Mouse (Mus musculus): ENCODE results near the gene Wdr53. TPM values are rescaled to one million over a fixed set of nuclear protein-coding genes. Genes with fewer than 3 reads are reported as not detected.
"Not testable (repeated sequence)": the region's sequence is repeated elsewhere in the genome, so short reads cannot be mapped to it uniquely, and the experiment has no call there.

The Wdr53 gene
- polyA plus RNA-seq, 1 experiment from 2014 or later: 16.3 TPM

DNA sequence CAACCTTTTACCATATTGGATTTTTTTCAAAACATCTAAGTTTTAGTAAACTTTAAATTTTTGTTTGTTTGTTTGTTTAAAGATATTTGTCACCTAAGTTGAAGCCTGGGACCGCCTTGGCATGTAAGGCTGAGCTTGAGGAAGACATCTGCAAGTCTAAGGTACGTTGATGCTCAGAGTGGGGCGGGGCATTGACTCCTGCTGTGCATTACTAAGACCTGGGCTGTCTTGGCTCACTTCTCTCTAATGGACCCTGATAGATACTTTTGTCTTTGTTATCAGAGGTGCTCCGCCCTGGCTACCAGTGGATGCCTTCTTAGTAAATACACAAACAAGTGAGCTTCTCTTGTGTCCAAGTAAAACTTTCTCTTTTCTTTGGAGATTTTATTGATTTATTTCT, 44.8 kb downstream of the Wdr53 start:
- Histone ChIP-seq H3K4me2 (replicated peaks) (no peak overlapping the region), H3K4me1 (no peaks in the 10 kb centered on the region), H3K27ac (no peak overlapping the region), H3K27me3 (replicated peaks) (no peaks in the 10 kb centered on the region), H3K9ac (no peak overlapping the region), H3K36me3 (peaks cover 41% of the 10 kb centered on the region), H3K4me3 (no peak overlapping the region), H3K9me3 (no peaks in the 10 kb centered on the region)
- WGBS: 90% methylated on average over 4 of the region's 4 CpGs
- ATAC-seq (ENCODE audit: low FRiP score, low read depth): no peak

DNA sequence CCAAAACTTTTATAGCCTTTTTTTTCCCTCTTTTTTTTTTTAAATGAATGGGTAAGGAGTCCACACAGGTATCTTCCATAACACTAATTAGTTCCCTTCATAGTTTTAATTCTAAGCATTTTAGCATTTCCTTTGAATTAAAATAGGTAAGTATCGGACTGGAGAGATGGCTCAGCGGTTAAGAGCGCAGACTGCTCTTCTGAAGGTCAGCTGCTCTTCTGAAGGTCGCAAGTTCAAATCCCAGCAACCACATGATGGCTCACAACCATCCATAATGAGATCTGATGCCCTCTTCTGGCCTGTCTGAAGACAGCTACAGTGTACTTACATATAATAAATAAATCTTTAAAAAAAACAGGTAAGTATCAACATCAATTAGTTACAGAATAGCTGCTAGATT, 52.6 kb downstream of the Wdr53 start:
- H3K9me3 ChIP-seq; H3K9ac ChIP-seq; H3K4me2 ChIP-seq (replicated peaks); H3K4me1 ChIP-seq; ATAC-seq (ENCODE audit: low FRiP score, low read depth); H3K4me3 ChIP-seq; H3K27me3 ChIP-seq (replicated peaks); H3K27ac ChIP-seq: not testable (repeated sequence)
- 98% methylated on average over 4 of the region's 4 CpGs for WGBS
- peaks cover 43% of the 10 kb centered on the region for H3K36me3 ChIP-seq

DNA sequence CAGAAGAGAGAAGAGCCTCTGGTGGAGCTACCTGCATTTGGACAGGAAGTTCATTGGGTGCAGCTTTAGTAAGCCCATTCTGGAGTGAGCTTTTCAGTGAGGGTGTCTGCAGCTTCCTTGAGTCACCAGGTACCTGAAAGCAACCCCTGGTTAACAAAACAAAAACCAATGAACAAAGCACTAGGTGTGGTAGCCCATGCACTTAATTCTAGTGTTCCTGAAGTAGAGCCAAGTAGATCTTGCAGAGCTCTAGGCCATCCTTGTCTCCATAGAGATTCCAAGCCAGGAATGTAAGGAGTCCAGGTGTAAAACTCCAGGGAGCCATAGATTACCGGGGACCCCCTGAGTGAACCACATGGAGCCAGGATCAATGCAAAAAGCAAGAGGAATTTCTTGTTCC, 56.0 kb downstream of the Wdr53 start:
- no peak for ATAC-seq (ENCODE audit: low FRiP score, low read depth)
- no peak overlapping the region for H3K4me2 ChIP-seq (replicated peaks)
- WGBS: 26% methylated on average over 1 of the region's 1 CpGs
- H3K27me3 ChIP-seq (replicated peaks): no peaks in the 10 kb centered on the region
- no peak overlapping the region for H3K27ac ChIP-seq
- no peak overlapping the region for H3K9ac ChIP-seq
- no peaks in the 10 kb centered on the region for H3K4me1 ChIP-seq
- H3K36me3 ChIP-seq: peaks cover 25% of the 10 kb centered on the region; the same call in 1 of the 2 replicates
- H3K9me3 ChIP-seq: no peaks in the 10 kb centered on the region
- H3K4me3 ChIP-seq: no peak overlapping the region

DNA sequence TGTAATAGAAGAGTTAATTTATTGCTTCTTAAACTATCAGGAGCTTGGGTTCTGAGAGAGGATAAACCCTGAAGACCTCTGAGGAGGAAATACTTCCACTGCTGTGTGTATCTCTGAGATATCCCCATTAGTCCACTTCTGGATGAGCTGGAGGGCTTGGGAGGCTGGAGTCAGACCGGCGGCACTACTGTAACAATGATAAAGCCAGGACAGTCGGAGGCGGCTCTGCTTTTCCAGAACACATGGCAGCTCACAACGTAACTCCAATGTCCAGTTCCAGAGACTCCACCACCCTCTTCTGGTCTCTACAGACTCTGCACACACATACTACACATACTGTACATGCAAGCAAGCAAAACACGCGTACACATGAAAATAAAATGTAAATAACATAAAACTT, 56.9 kb downstream of the Wdr53 start:
- ATAC-seq (ENCODE audit: low FRiP score, low read depth): no peak
- 94% methylated on average over 7 of the region's 7 CpGs for WGBS
- no peak overlapping the region for H3K4me2 ChIP-seq (replicated peaks)
- H3K9ac ChIP-seq: no peak overlapping the region
- peaks cover 17% of the 10 kb centered on the region; the same call in 1 of the 2 replicates for H3K36me3 ChIP-seq
- H3K27me3 ChIP-seq (replicated peaks): no peaks in the 10 kb centered on the region
- no peaks in the 10 kb centered on the region for H3K9me3 ChIP-seq
- H3K4me1 ChIP-seq: no peaks in the 10 kb centered on the region
- H3K4me3 ChIP-seq: no peak overlapping the region
- no peak overlapping the region for H3K27ac ChIP-seq

MicroRNA genes within 50 kb of the gene (microRNA counts, 519-probe panel; counts per million panel counts)
- microRNA mmu-miR-1946a: 342 counts per million, percentile 67 among the panel's probes with 10 or more counts

Small RNA genes lying within 50 kb of the gene (microRNA-seq; reads per million reads assigned to microRNA genes)
- gene Mir1946a: not detected

Other genes with a start within 250 kb of the Wdr53 start
- gene Senp5, start 243.9 kb upstream of the Wdr53 start, polyA plus RNA-seq (2016; fragmentation: Nextera tagmentation; extraction: Ambion mirVana): 23.2 and 25.6 TPM in 2 replicates
- gene Pak2, start 167.9 kb upstream of the Wdr53 start, polyA plus RNA-seq (2016; fragmentation: Nextera tagmentation; extraction: Ambion mirVana): 43.3 and 45.4 TPM in 2 replicates
- 121 and 136 TPM in 2 replicates for gene Pigx, start 147.5 kb upstream of the Wdr53 start, polyA plus RNA-seq (2016; fragmentation: Nextera tagmentation; extraction: Ambion mirVana)
- 43.5 and 45.7 TPM in 2 replicates for gene Cep19, start 147.4 kb upstream of the Wdr53 start, polyA plus RNA-seq (2016; fragmentation: Nextera tagmentation; extraction: Ambion mirVana)
- gene Nrros, start 81.6 kb upstream of the Wdr53 start, polyA plus RNA-seq (2016; fragmentation: Nextera tagmentation; extraction: Ambion mirVana): 6.7 and 9.0 TPM in 2 replicates
- not detected in 2 replicates for gene Bex6, start 67.4 kb upstream of the Wdr53 start, polyA plus RNA-seq (2016; fragmentation: Nextera tagmentation; extraction: Ambion mirVana)
- gene Fbxo45, start 69 bp upstream of the Wdr53 start, polyA plus RNA-seq (2016; fragmentation: Nextera tagmentation; extraction: Ambion mirVana): 28.1 and 31.0 TPM in 2 replicates
- gene Smco1, start 24.2 kb downstream of the Wdr53 start, polyA plus RNA-seq (2016; fragmentation: Nextera tagmentation; extraction: Ambion mirVana): not detected in 2 replicates
- 27.2 and 31.9 TPM in 2 replicates for gene Rnf168, start 30.2 kb downstream of the Wdr53 start, polyA plus RNA-seq (2016; fragmentation: Nextera tagmentation; extraction: Ambion mirVana)
- gene Ubxn7, start 85.0 kb downstream of the Wdr53 start, polyA plus RNA-seq (2016; fragmentation: Nextera tagmentation; extraction: Ambion mirVana): 29.3 and 32.5 TPM in 2 replicates
- gene Tm4sf19, start 153.3 kb downstream of the Wdr53 start, polyA plus RNA-seq (2016; fragmentation: Nextera tagmentation; extraction: Ambion mirVana): not detected in 2 replicates
- 29.5 and 29.9 TPM in 2 replicates for gene Tctex1d2, start 172.5 kb downstream of the Wdr53 start, polyA plus RNA-seq (2016; fragmentation: Nextera tagmentation; extraction: Ambion mirVana)
- gene Pcyt1a, start 183.7 kb downstream of the Wdr53 start, polyA plus RNA-seq (2016; fragmentation: Nextera tagmentation; extraction: Ambion mirVana): 41.1 and 42.2 TPM in 2 replicates
- 0.22 and 0.27 TPM in 2 replicates for gene Slc51a, start 240.7 kb downstream of the Wdr53 start, polyA plus RNA-seq (2016; fragmentation: Nextera tagmentation; extraction: Ambion mirVana)
- not detected in 2 replicates for gene Zdhhc19, start 249.0 kb downstream of the Wdr53 start, polyA plus RNA-seq (2016; fragmentation: Nextera tagmentation; extraction: Ambion mirVana)